Mouse (Mus musculus): ENCODE measurements around the gene Smpd1. TPM values are rescaled to one million over a fixed set of nuclear protein-coding genes. Genes with fewer than 3 reads are reported as not detected.
A peak's percentile ranks its signal among the peaks of the same experiment; 100 is the strongest.

The Smpd1 gene
- polyA plus RNA-seq, 1 experiment from 2014 or later = 29.9 TPM

- peaks cover 97% of the 10 kb centered on the region for H3K36me3 ChIP-seq
- no peak for ATAC-seq (ENCODE audit: insufficient number of reproducible peaks, insufficient read depth, low FRiP score, low TSS enrichment, low read depth)
- no peak overlapping the region for H3K4me2 ChIP-seq
- no peak overlapping the region for H3K27ac ChIP-seq
- no peak overlapping the region for H3K9ac ChIP-seq (replicated peaks)
- H3K4me3 ChIP-seq (replicated peaks) = no peak overlapping the region
- no peaks in the 10 kb centered on the region for H3K4me1 ChIP-seq (replicated peaks)
- no peaks in the 10 kb centered on the region for H3K9me3 ChIP-seq
- WGBS = 94% methylated on average over 3 of the region's 3 CpGs
- H3K27me3 ChIP-seq = no peaks in the 10 kb centered on the region
These were observed 8.2 kb downstream of the Smpd1 start for GRCm38 (mm10) chr7:105562317-105562716.

GRCm38 (mm10) chr7:105563367-105563766, 9.2 kb downstream of the Smpd1 start:
- no peak for ATAC-seq (ENCODE audit: insufficient number of reproducible peaks, insufficient read depth, low FRiP score, low TSS enrichment, low read depth)
- Histone ChIP-seq H3K4me3 (replicated peaks) (no peak overlapping the region), H3K36me3 (peaks cover 92% of the 10 kb centered on the region), H3K4me1 (replicated peaks) (no peaks in the 10 kb centered on the region), H3K9ac (replicated peaks) (no peak overlapping the region), H3K27me3 (no peaks in the 10 kb centered on the region), H3K4me2 (no peak overlapping the region), H3K27ac (no peak overlapping the region), H3K9me3 (no peaks in the 10 kb centered on the region)
- WGBS = 82% methylated on average over 3 of the region's 3 CpGs

GRCm38 (mm10) chr7:105565071-105565836, 11.1 kb downstream of the Smpd1 start:
- no peak for ATAC-seq (ENCODE audit: insufficient number of reproducible peaks, insufficient read depth, low FRiP score, low TSS enrichment, low read depth)
- 88% methylated on average over 17 of the region's 17 CpGs for WGBS
- no peaks in the 10 kb centered on the region for H3K27me3 ChIP-seq
- H3K27ac ChIP-seq = no peak overlapping the region
- no peak overlapping the region for H3K4me2 ChIP-seq
- H3K9me3 ChIP-seq = no peaks in the 10 kb centered on the region
- H3K36me3 ChIP-seq = peaks cover 73% of the 10 kb centered on the region
- H3K4me1 ChIP-seq (replicated peaks) = peaks cover 18% of the 10 kb centered on the region
- no peak overlapping the region for H3K4me3 ChIP-seq (replicated peaks)
- no peak overlapping the region for H3K9ac ChIP-seq (replicated peaks)

- no peaks in the 10 kb centered on the region for H3K9me3 ChIP-seq
- H3K27me3 ChIP-seq = no peaks in the 10 kb centered on the region
- peak overlapping the region; percentile 17; the same call in 1 of the 2 replicates for H3K4me2 ChIP-seq
- H3K9ac ChIP-seq (replicated peaks) = 0 out of 2 replicates have a peak overlapping the region, but pooled peaks have one; percentile 6
- peaks cover 26% of the 10 kb centered on the region for H3K4me1 ChIP-seq (replicated peaks)
- 28% methylated on average over 7 of the region's 7 CpGs for WGBS
- H3K36me3 ChIP-seq = peaks cover 59% of the 10 kb centered on the region
- peak; percentile 5; the same call in 1 of the 2 replicates for ATAC-seq (ENCODE audit: insufficient number of reproducible peaks, insufficient read depth, low FRiP score, low TSS enrichment, low read depth)
- H3K4me3 ChIP-seq (replicated peaks) = no peak overlapping the region
- no peak overlapping the region for H3K27ac ChIP-seq
These were observed 14.4 kb downstream of the Smpd1 start for GRCm38 (mm10) chr7:105568583-105568982.

GRCm38 (mm10) chr7:105568988-105569471, 14.9 kb downstream of the Smpd1 start:
- Histone ChIP-seq H3K9me3 (no peaks in the 10 kb centered on the region), H3K9ac (replicated peaks) (0 out of 2 replicates have a peak overlapping the region, but pooled peaks have one; percentile 6), H3K27ac (no peak overlapping the region), H3K4me1 (replicated peaks) (peaks cover 26% of the 10 kb centered on the region), H3K27me3 (no peaks in the 10 kb centered on the region), H3K36me3 (peaks cover 59% of the 10 kb centered on the region), H3K4me3 (replicated peaks) (no peak overlapping the region), H3K4me2 (peak overlapping the region; percentile 17; the same call in 1 of the 2 replicates)
- WGBS = 2% methylated on average over 6 of the region's 6 CpGs
- ATAC-seq (ENCODE audit: insufficient number of reproducible peaks, insufficient read depth, low FRiP score, low TSS enrichment, low read depth) = peak; percentile 50

GRCm38 (mm10) chr7:105569512-105570496, 15.6 kb downstream of the Smpd1 start:
- H3K27ac ChIP-seq = peak overlapping the region; percentile 64; the same call in 1 of the 2 replicates
- H3K36me3 ChIP-seq = peaks cover 59% of the 10 kb centered on the region
- H3K4me2 ChIP-seq = peak overlapping the region; percentile 4; the same call in 1 of the 2 replicates
- no peaks in the 10 kb centered on the region for H3K9me3 ChIP-seq
- ATAC-seq (ENCODE audit: insufficient number of reproducible peaks, insufficient read depth, low FRiP score, low TSS enrichment, low read depth) = no peak
- no peak overlapping the region for H3K9ac ChIP-seq (replicated peaks)
- peaks cover 26% of the 10 kb centered on the region for H3K4me1 ChIP-seq (replicated peaks)
- no peaks in the 10 kb centered on the region for H3K27me3 ChIP-seq
- 38% methylated on average over 12 of the region's 12 CpGs for WGBS
- no peak overlapping the region for H3K4me3 ChIP-seq (replicated peaks)

GRCm38 (mm10) chr7:105570756-105571155, 16.6 kb downstream of the Smpd1 start:
- Histone ChIP-seq H3K27ac (no peak overlapping the region), H3K4me1 (replicated peaks) (peaks cover 26% of the 10 kb centered on the region), H3K4me3 (replicated peaks) (no peak overlapping the region), H3K9me3 (no peaks in the 10 kb centered on the region), H3K36me3 (peaks cover 52% of the 10 kb centered on the region), H3K4me2 (no peak overlapping the region), H3K9ac (replicated peaks) (no peak overlapping the region), H3K27me3 (no peaks in the 10 kb centered on the region)
- ATAC-seq (ENCODE audit: insufficient number of reproducible peaks, insufficient read depth, low FRiP score, low TSS enrichment, low read depth) = no peak
- 83% methylated on average over 4 of the region's 4 CpGs for WGBS

- Histone ChIP-seq H3K36me3 (peaks cover 31% of the 10 kb centered on the region), H3K4me1 (replicated peaks) (peaks cover 26% of the 10 kb centered on the region), H3K27me3 (no peaks in the 10 kb centered on the region), H3K4me3 (replicated peaks) (no peak overlapping the region), H3K9ac (replicated peaks) (no peak overlapping the region), H3K4me2 (no peak overlapping the region), H3K27ac (no peak overlapping the region), H3K9me3 (no peaks in the 10 kb centered on the region)
- WGBS = 93% methylated on average over 8 of the region's 8 CpGs
- no peak for ATAC-seq (ENCODE audit: insufficient number of reproducible peaks, insufficient read depth, low FRiP score, low TSS enrichment, low read depth)
These were observed 18.8 kb downstream of the Smpd1 start for GRCm38 (mm10) chr7:105572949-105573348.

- WGBS = 87% methylated on average over 4 of the region's 4 CpGs
- Histone ChIP-seq H3K9ac (replicated peaks) (no peak overlapping the region), H3K36me3 (peaks cover 31% of the 10 kb centered on the region), H3K4me3 (replicated peaks) (no peak overlapping the region), H3K4me1 (replicated peaks) (peaks cover 26% of the 10 kb centered on the region), H3K9me3 (no peaks in the 10 kb centered on the region), H3K4me2 (no peak overlapping the region), H3K27me3 (no peaks in the 10 kb centered on the region), H3K27ac (no peak overlapping the region)
- ATAC-seq (ENCODE audit: insufficient number of reproducible peaks, insufficient read depth, low FRiP score, low TSS enrichment, low read depth) = no peak
These were observed 20.4 kb downstream of the Smpd1 start for GRCm38 (mm10) chr7:105574537-105574936.

GRCm38 (mm10) chr7:105576166-105576748, 22.1 kb downstream of the Smpd1 start:
- peaks cover 21% of the 10 kb centered on the region for H3K4me1 ChIP-seq (replicated peaks)
- no peak overlapping the region for H3K9ac ChIP-seq (replicated peaks)
- H3K9me3 ChIP-seq = no peaks in the 10 kb centered on the region
- 41% methylated on average over 3 of the region's 3 CpGs for WGBS
- H3K27me3 ChIP-seq = no peaks in the 10 kb centered on the region
- no peak overlapping the region for H3K4me3 ChIP-seq (replicated peaks)
- H3K4me2 ChIP-seq = no peak overlapping the region
- H3K36me3 ChIP-seq = peaks cover 31% of the 10 kb centered on the region
- no peak for ATAC-seq (ENCODE audit: insufficient number of reproducible peaks, insufficient read depth, low FRiP score, low TSS enrichment, low read depth)
- H3K27ac ChIP-seq = no peak overlapping the region
